Mouse (Mus musculus): ENCODE data around the gene Gm10681. TPM values are rescaled to one million over a fixed set of nuclear protein-coding genes. Genes with fewer than 3 reads are reported as not detected.
"Not testable (repeated sequence)": the region's sequence is repeated elsewhere in the genome, so short reads cannot be mapped to it uniquely, and the experiment has no call there.

Gene Gm10681
- total RNA-seq, 2 experiments from 2014 or later: not detected

- not testable (repeated sequence) for ATAC-seq (replicated peaks; ENCODE audit: low FRiP score, poor library complexity, severe bottlenecking)
Measured at GRCm38 (mm10) chr3:98524552-98524951, 64.1 kb downstream of the Gm10681 start.

- ATAC-seq (replicated peaks; ENCODE audit: low FRiP score, poor library complexity, severe bottlenecking): not testable (repeated sequence)
Measured at GRCm38 (mm10) chr3:98522779-98523178, 65.8 kb downstream of the Gm10681 start.

- not testable (repeated sequence) for ATAC-seq (replicated peaks; ENCODE audit: low FRiP score, poor library complexity, severe bottlenecking)
Measured at GRCm38 (mm10) chr3:98510414-98510813, 78.2 kb downstream of the Gm10681 start, which contains the start of gene Hsd3b4. Gene Hsd3b4 (minus strand): TSS chr3:98510514.

- ATAC-seq (replicated peaks; ENCODE audit: low FRiP score, poor library complexity, severe bottlenecking): not testable (repeated sequence)
Measured at GRCm38 (mm10) chr3:98507229-98507628, 81.4 kb downstream of the Gm10681 start.

Other genes with a start within 250 kb of the Gm10681 start
- 6.7 and 6.8 TPM in 2 replicates for gene Phgdh, start 248.8 kb downstream of the Gm10681 start, total RNA-seq (2015; ENCODE audit: low replicate concordance)
- gene Phgdh, start 248.8 kb downstream of the Gm10681 start, total RNA-seq (2017; ENCODE audit: low replicate concordance): 6.7 and 17.9 TPM in 2 replicates
- not detected in 2 replicates for gene Zfp697, start 206.3 kb downstream of the Gm10681 start, total RNA-seq (2015; ENCODE audit: low replicate concordance)
- gene Zfp697, start 206.3 kb downstream of the Gm10681 start, total RNA-seq (2017; ENCODE audit: low replicate concordance): not detected in 2 replicates
- not detected in 2 replicates for gene Gm4450, start 131.7 kb downstream of the Gm10681 start, total RNA-seq (2015; ENCODE audit: low replicate concordance)
- gene Gm4450, start 131.7 kb downstream of the Gm10681 start, total RNA-seq (2017; ENCODE audit: low replicate concordance): not detected in 2 replicates
- gene Hsd3b4, start 78.3 kb downstream of the Gm10681 start, total RNA-seq (2015; ENCODE audit: low replicate concordance): not detected in 2 replicates
- gene Hsd3b4, start 78.3 kb downstream of the Gm10681 start, total RNA-seq (2017; ENCODE audit: low replicate concordance): not detected in 2 replicates
- not detected in 2 replicates for gene Hsd3b5, start 41.4 kb upstream of the Gm10681 start, total RNA-seq (2015; ENCODE audit: low replicate concordance)
- gene Hsd3b5, start 41.4 kb upstream of the Gm10681 start, total RNA-seq (2017; ENCODE audit: low replicate concordance): not detected in 2 replicates
- gene Hsd3b2, start 135.7 kb upstream of the Gm10681 start, total RNA-seq (2015; ENCODE audit: low replicate concordance): not detected in 2 replicates
- gene Hsd3b2, start 135.7 kb upstream of the Gm10681 start, total RNA-seq (2017; ENCODE audit: low replicate concordance): not detected in 2 replicates
- gene Hsd3b3, start 174.3 kb upstream of the Gm10681 start, total RNA-seq (2015; ENCODE audit: low replicate concordance): not detected in 2 replicates
- not detected in 2 replicates for gene Hsd3b3, start 174.3 kb upstream of the Gm10681 start, total RNA-seq (2017; ENCODE audit: low replicate concordance)
- not detected in 2 replicates for gene Hsd3b6, start 225.6 kb upstream of the Gm10681 start, total RNA-seq (2015; ENCODE audit: low replicate concordance)
- gene Hsd3b6, start 225.6 kb upstream of the Gm10681 start, total RNA-seq (2017; ENCODE audit: low replicate concordance): not detected in 2 replicates

All from erythroid progenitor cell, adult 5-6 weeks (primary cell).